Mouse (Mus musculus) limb, embryonic 10.5 days (tissue): ENCODE results near the gene Lamp1. TPM values are rescaled to one million over a fixed set of nuclear protein-coding genes. Genes with fewer than 3 reads are reported as not detected.

Experiments used
- DNase-seq: peaks from one replicate; pipeline ENCODE4 v3.0.0-alpha.2; 2017; ENCODE audit warnings: low spot score
- H3K27ac ChIP-seq: fragments of 300-500 bp; sonication (generic); 2 replicates; pipeline ENCODE4 v1.5.1; 2016; ENCODE audit warnings: mild to moderate bottlenecking
- H3K27me3 ChIP-seq: fragments of 300-500 bp; sonication (generic); 2 replicates; pipeline ENCODE4 v1.6.1; 2016; ENCODE audit warnings: low read depth, mild to moderate bottlenecking; ENCODE audit not compliant: poor library complexity, severe bottlenecking
- H3K36me3 ChIP-seq: fragments of 300-500 bp; sonication (generic); 2 replicates; pipeline ENCODE4 v1.6.1; 2016; ENCODE audit warnings: mild to moderate bottlenecking, moderate library complexity
- H3K4me1 ChIP-seq: fragments of 300-500 bp; sonication (generic); 2 replicates; pipeline ENCODE4 v1.6.1; 2016
- H3K4me3 ChIP-seq: fragments of 300-500 bp; sonication (generic); 2 replicates; pipeline ENCODE4 v1.5.1; 2016; ENCODE audit warnings: mild to moderate bottlenecking, moderate library complexity
- H3K9me3 ChIP-seq: fragments of 300-500 bp; sonication (generic); replicated peaks from 2 replicates; pipeline ENCODE4 v1.6.1; 2016; ENCODE audit warnings: mild to moderate bottlenecking
- WGBS: fragments of 180-500 bp; shearing (Covaris S2); methylation state at CpG from one replicate; pipeline ENCODE4 v1.1.7; 2016; 5-methylcytosine and 5-hydroxymethylcytosine counted together
- polyA plus RNA-seq: library from polyadenylated mRNA; unstranded; fragments of >200 nt; fragmentation: Nextera tagmentation; extraction: Ambion mirVana; gene quantifications from 2 replicates; pipeline ENCODE4 v1.2.1, GENCODE M21; 2016

Gene Lamp1
- polyA plus RNA-seq, 1 experiment from 2014 or later: 186 TPM

DNA sequence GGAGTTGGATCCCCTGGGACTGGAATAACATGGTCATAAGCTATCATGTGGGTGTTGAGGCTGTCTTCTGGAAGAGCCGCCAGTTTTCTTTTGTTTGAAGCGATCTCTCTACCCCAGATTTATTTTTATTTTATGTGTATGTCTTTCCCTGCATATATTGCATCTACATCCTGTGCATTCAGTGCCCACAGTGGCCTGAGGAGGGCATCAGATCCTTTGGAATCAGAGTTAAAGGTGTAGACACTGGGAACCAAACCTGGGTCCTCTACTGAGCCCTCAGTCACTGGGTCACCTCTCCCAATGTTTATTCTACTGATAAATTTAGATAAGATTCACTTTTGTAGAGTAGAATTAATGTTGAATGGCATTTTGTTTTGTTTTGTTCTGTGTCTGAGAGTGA, 9.7 kb upstream of the Lamp1 start:
- DNase-seq: no peak
- Histone ChIP-seq H3K4me1 (no peaks in the 10 kb centered on the region), H3K27me3 (no peaks in the 10 kb centered on the region), H3K4me3 (no peak overlapping the region), H3K36me3 (peaks cover 58% of the 10 kb centered on the region), H3K27ac (no peak overlapping the region), H3K9me3 (no peaks in the 10 kb centered on the region)
- WGBS: 97% methylated on average over 2 of the region's 2 CpGs

DNA sequence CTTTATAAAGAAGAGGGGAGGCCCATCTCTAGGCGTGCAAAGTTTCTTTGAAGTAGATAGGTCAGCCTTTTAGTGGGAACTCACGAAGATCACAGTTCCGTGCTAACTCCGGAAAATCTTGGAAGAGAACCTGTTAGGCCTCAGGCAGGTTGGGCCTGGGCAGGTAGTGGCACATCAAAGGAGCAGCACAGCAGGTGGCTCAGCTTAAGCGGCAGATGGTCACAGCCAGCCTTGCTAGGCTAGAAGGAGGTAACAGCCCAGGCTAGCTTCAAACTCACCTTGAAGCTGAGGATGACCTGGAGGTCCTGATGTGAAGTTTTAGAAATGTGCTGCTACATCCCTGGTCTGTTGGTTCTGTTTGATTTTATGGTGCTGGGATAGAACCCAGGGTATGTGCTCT, 9.1 kb upstream of the Lamp1 start:
- Histone ChIP-seq H3K9me3 (no peaks in the 10 kb centered on the region), H3K4me3 (no peak overlapping the region), H3K4me1 (no peaks in the 10 kb centered on the region), H3K36me3 (peaks cover 52% of the 10 kb centered on the region), H3K27ac (no peak overlapping the region), H3K27me3 (no peaks in the 10 kb centered on the region)
- DNase-seq: no peak
- WGBS: 53% methylated on average over 5 of the region's 5 CpGs

DNA sequence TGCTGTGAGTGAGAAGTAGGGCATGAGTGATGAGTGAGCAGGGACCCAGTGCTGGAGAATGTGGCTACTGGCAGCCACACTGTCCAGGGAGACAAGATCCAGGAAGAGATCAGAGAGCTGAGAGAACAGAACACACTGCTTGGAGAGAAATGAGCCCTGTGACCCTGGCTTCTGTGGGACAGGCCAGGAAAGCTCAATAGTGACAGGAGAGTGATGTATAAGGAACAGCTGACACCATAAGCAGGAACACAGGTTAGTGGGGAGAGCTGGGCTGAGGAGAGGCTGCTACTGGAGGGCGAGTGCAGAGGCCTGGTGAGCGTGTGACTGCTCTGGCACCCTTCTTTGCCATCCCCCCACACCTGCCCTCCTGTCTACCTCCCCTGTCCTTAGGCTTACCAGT, 8.0 kb upstream of the Lamp1 start:
- no peak overlapping the region for H3K27ac ChIP-seq
- H3K4me1 ChIP-seq: no peaks in the 10 kb centered on the region
- DNase-seq: no peak
- 90% methylated on average over 2 of the region's 2 CpGs for WGBS
- H3K36me3 ChIP-seq: peaks cover 42% of the 10 kb centered on the region
- H3K27me3 ChIP-seq: no peaks in the 10 kb centered on the region
- H3K9me3 ChIP-seq: no peaks in the 10 kb centered on the region
- H3K4me3 ChIP-seq: no peak overlapping the region

DNA sequence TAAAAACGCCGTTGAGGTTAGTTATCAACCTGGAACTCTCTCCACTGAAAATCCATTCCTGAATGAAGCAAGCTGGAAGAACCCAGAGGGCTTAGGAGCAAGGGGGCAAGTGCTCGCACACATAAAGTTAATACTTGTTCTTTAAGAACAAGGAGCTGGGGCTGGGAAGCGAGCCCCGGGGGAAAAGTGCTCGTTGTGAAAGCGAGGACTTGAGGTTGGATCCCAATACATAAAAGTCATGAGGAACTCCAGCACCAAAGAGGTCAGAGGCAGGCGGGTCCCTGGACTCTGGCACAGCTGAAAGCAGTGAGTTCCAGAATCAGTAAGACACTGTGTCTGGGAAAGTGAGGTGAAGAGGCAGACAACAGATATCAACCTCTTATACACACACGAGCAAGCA, 4.9 kb upstream of the Lamp1 start:
- no peak for DNase-seq
- WGBS: 81% methylated on average over 9 of the region's 9 CpGs
- peaks cover 13% of the 10 kb centered on the region for H3K36me3 ChIP-seq

DNA sequence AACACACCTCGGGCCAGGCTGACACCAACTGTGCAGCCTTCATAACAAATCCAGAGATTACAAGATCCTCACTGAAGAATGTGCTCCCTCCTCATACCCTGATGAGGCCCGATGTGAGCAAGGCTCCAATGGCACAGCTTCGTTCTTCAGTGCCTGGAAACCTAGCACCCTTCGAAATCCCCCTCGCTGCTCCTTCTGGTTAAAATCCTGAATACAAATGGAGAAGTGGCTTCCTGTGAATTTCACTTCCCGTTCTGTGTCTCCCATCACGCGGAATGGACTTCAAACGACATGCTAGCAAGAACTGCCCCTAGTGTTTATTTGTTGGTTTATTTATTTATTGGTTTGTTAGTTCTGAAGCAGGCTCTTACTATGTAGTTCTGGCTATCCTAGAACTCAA, 3.6 kb upstream of the Lamp1 start:
- Histone ChIP-seq H3K27ac (no peak overlapping the region), H3K4me3 (no peak overlapping the region), H3K27me3 (no peaks in the 10 kb centered on the region), H3K36me3 (0 out of 2 replicates have a peak, but pooled peaks cover 2% of the 10 kb centered on the region), H3K4me1 (peaks cover 15% of the 10 kb centered on the region), H3K9me3 (no peaks in the 10 kb centered on the region)
- 77% methylated on average over 9 of the region's 9 CpGs for WGBS
- DNase-seq: no peak

More for the DNA sequence above, 4.9 kb upstream of the Lamp1 start:
- Histone ChIP-seq H3K27ac (no peak overlapping the region), H3K27me3 (no peaks in the 10 kb centered on the region), H3K4me1 (peaks cover 5% of the 10 kb centered on the region; the same call in 1 of the 2 replicates), H3K9me3 (no peaks in the 10 kb centered on the region), H3K4me3 (no peak overlapping the region)

DNA sequence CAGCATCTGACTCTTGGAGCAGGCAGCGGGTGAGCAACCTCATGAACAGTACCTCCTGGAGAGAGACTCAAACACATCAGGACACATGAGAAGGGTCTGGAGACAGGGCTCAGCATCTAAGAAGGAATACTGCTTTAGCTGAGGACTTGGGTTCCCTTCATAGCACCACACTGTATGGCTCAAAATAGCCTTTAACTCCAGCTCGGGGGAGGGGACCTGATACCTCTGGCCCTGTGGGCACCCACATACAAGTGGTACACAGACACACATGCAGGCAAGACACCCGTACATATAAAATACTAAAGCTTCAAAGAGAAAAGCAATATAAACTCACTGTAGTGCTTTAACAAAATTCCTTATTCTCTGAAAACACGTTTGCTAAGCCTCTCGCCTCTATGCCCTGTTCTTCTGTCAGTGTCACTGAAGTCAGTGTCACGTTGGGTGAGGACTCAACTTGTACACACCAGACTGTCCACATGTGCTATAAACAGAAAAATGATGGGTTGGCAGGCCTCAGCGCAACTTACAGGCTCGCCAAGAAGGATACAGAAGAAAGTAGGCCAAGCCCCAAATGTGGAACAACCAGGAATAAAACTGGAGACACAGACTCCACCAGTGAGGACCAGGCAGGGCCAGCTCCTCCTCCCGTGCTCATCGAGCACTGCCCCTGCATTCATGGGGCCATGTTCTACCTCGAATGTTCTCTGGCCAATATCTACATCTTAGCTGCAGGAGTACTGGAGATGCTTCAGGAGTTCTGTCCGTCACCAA, 2.4 kb upstream of the Lamp1 start:
- Histone ChIP-seq H3K4me3 (no peak overlapping the region), H3K4me1 (peaks cover 16% of the 10 kb centered on the region), H3K36me3 (no peaks in the 10 kb centered on the region; the same call in 1 of the 2 replicates), H3K9me3 (no peaks in the 10 kb centered on the region), H3K27ac (no peak overlapping the region), H3K27me3 (no peaks in the 10 kb centered on the region)
- 75% methylated on average over 12 of the region's 12 CpGs for WGBS
- no peak for DNase-seq

DNA sequence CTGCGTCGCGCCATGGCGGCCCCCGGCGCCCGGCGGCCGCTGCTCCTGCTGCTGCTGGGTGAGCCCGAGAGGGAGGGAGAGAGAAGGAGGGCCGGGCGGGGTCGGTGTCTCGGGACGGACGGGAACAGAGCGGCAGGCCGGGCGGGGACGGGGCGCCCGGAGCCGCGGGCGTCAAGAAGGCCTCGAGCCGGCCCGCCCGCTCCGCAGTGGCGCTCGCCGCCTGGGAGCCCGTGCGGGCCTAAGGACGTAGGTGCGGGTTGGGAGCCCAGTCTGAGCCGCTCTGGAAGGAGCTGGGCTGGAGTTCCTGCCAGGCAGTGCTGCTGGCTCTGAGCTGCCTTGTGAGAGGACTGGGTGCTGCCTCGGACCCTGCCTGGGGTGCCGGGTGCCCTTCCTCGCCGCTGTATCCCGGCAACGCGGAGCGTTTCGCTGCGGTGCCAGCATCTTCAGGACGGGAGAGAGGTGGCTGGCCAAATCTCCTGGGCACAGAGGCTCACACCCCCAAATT, 468 bp downstream of the Lamp1 start:
- Histone ChIP-seq H3K27ac (peak overlapping the region; percentile 89), H3K27me3 (no peaks in the 10 kb centered on the region), H3K4me3 (peak overlapping the region; percentile 99), H3K4me1 (peaks cover 16% of the 10 kb centered on the region), H3K36me3 (no peaks in the 10 kb centered on the region; the same call in 1 of the 2 replicates), H3K9me3 (no peaks in the 10 kb centered on the region)
- no peak for DNase-seq
- WGBS: 1% methylated on average over 49 of the region's 49 CpGs

DNA sequence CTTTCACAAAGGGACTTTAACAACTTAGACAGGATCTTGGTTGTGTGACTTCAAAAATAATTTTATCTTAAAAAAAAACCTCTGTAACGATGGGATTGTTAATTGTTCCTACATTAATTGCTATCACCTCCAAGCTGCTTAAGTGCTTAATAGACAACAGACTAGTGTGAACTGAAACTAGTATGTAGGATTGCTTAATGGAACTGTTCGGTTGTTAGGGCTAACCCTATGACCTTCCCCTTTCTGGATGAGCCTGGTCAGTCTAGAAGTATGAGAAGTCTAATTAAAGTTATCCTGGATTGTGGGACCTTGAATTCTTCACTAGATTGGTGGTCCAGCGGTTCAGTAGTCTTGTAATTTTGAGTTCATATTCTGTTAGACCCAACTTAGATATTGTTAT, 1.7 kb downstream of the Lamp1 start:
- Histone ChIP-seq H3K27ac (no peak overlapping the region), H3K4me3 (no peak overlapping the region; the same call in 1 of the 2 replicates), H3K27me3 (no peaks in the 10 kb centered on the region), H3K4me1 (peaks cover 16% of the 10 kb centered on the region), H3K36me3 (peaks cover 4% of the 10 kb centered on the region), H3K9me3 (no peaks in the 10 kb centered on the region)
- WGBS: 81% methylated on average over 3 of the region's 3 CpGs
- DNase-seq: no peak

DNA sequence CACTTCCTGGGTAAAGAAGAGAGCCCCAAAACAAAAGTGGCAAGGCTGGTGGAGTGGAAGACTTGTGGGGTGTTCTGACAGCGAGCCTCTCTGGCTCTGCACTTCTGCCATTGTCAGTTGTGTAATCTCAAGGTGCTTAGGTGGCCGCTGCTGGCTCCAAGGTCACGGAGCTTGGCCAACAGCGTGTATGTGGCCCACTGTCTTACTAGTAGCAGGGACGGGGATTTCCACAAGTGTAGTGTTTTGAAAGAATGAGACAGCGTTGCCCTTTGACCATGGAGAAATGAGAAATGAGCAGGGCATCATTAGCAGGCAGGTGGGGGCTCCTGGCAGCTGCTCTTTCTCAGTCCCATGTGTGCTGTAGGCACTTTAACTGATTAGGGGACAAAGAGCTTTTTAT, 3.1 kb downstream of the Lamp1 start:
- Histone ChIP-seq H3K27me3 (no peaks in the 10 kb centered on the region), H3K27ac (no peak overlapping the region), H3K36me3 (peaks cover 17% of the 10 kb centered on the region), H3K9me3 (no peaks in the 10 kb centered on the region), H3K4me1 (peaks cover 16% of the 10 kb centered on the region), H3K4me3 (no peak overlapping the region)
- no peak for DNase-seq
- WGBS: 91% methylated on average over 6 of the region's 6 CpGs

DNA sequence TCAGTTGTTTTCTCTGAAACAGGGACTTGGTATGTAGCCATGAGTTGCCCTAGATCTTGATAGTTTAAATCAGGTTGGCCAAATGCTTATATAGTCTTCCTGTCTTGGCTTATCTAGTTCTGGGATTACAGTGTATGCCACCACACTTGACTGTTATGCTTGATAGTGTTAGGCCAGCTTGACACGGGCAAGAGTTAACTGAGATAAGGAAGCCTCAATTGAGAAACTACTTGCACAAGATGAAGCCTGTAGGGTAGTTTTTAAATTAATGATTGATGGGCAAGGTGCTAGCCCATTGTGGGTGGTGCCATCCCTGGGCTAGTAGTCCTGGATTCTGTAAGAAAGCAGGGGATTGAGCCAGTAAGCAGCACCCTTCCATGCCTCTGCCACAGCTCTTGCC, 4.6 kb downstream of the Lamp1 start:
- Histone ChIP-seq H3K27ac (no peak overlapping the region), H3K4me3 (no peak overlapping the region), H3K9me3 (no peaks in the 10 kb centered on the region), H3K4me1 (peaks cover 14% of the 10 kb centered on the region), H3K27me3 (no peaks in the 10 kb centered on the region), H3K36me3 (peaks cover 32% of the 10 kb centered on the region)
- WGBS: 92% methylated on average over 1 of the region's 1 CpGs
- no peak for DNase-seq

DNA sequence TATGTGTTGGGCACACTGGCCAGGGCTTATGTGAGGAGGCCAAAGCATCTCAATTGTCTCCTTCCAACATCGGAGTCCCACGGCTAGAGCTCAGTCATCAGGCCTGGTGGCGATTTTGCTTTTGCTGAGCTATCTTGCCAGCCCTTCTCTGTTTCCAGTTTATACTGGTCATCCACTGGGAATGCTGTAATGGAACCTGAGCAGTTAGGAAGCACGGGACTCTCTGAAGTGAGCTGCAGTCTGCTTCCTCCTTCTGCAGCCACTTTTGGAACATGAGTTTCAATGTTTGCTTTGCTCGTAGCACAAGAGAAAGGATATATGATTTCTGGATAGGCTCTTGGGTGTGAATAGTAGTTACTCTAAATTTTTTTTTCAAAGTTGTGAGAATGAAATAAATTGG, 5.4 kb downstream of the Lamp1 start:
- Histone ChIP-seq H3K4me1 (peaks cover 11% of the 10 kb centered on the region), H3K27me3 (no peaks in the 10 kb centered on the region), H3K4me3 (no peak overlapping the region), H3K36me3 (peaks cover 39% of the 10 kb centered on the region), H3K9me3 (no peaks in the 10 kb centered on the region), H3K27ac (no peak overlapping the region)
- 91% methylated on average over 5 of the region's 5 CpGs for WGBS
- no peak for DNase-seq

DNA sequence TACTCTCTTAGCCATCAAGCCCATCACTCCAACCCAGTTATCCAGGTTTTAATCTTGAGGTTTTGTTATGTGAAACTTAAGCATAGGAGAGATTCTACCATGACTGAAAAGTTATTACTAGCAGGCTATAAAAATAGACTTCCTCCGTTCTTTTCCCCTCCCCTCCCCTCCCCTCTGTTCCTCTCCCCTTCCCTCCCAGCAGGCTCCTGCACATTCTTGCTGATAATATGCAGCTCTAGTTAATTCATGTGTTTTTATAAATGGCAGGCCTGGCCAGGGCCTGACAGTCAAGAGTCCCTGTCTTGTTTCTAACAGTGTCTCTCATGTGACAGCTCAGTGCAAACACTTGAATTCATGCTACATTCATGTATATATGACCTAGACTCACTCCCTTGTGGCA, 11.5 kb downstream of the Lamp1 start:
- Histone ChIP-seq H3K9me3 (no peaks in the 10 kb centered on the region), H3K27me3 (no peaks in the 10 kb centered on the region), H3K27ac (no peak overlapping the region), H3K4me1 (no peaks in the 10 kb centered on the region), H3K36me3 (peaks cover 99% of the 10 kb centered on the region), H3K4me3 (no peak overlapping the region)
- 79% methylated on average over 1 of the region's 1 CpGs for WGBS
- DNase-seq: no peak

DNA sequence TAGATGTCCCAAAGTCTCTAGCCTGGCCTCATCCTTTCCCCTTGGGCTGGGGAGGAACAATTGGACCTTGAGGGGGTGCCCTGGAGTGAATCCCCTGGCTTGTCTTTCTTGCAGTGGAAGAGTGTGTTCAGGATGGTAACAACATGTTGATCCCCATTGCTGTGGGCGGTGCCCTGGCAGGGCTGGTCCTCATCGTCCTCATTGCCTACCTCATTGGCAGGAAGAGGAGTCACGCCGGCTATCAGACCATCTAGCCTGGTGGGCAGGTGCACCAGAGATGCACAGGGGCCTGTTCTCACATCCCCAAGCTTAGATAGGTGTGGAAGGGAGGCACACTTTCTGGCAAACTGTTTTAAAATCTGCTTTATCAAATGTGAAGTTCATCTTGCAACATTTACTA, 15.3 kb downstream of the Lamp1 start:
- H3K9me3 ChIP-seq: no peaks in the 10 kb centered on the region
- H3K4me3 ChIP-seq: no peak overlapping the region
- no peaks in the 10 kb centered on the region for H3K4me1 ChIP-seq
- H3K27ac ChIP-seq: no peak overlapping the region
- peaks cover 97% of the 10 kb centered on the region for H3K36me3 ChIP-seq
- H3K27me3 ChIP-seq: no peaks in the 10 kb centered on the region
- WGBS: 89% methylated on average over 4 of the region's 4 CpGs
- no peak for DNase-seq
